Mouse (Mus musculus) brain, embryonic 14.5 days (tissue): ENCODE measurements around the gene Snx21. TPM values are rescaled to one million over a fixed set of nuclear protein-coding genes. Genes with fewer than 3 reads are reported as not detected.
A peak's percentile ranks its signal among the peaks of the same experiment; 100 is the strongest.

Experiments
- DNase-seq: peaks from one replicate; pipeline ENCODE4 v3.0.0-alpha.2; 2011; ENCODE audit warnings: low read depth
- CTCF ChIP-seq: fragments of 200-500 bp; IDR thresholded peaks from 2 replicates; pipeline ENCODE4 v1.5.1; 2012; ENCODE audit warnings: inconsistent platforms, mild to moderate bottlenecking, moderate library complexity, borderline replicate concordance; ENCODE audit not compliant: insufficient read depth, insufficient read length; ENCODE audit errors: extremely low read depth
- POLR2A ChIP-seq: fragments of 200-500 bp; IDR thresholded peaks from 2 replicates; pipeline ENCODE4 v1.6.1; 2012; ENCODE audit warnings: mild to moderate bottlenecking, inconsistent platforms, borderline replicate concordance; ENCODE audit not compliant: poor library complexity, insufficient read depth, insufficient read length, severe bottlenecking; ENCODE audit errors: extremely low read depth
- polyA plus RNA-seq: library from polyadenylated mRNA; depleted of rRNA; stranded (reverse); fragments of >200 nt; gene quantifications from 2 replicates; pipeline ENCODE4 v1.2.3, GENCODE M21; 2012

Snx21 gene
- polyA plus RNA-seq, 1 experiment, result 27.0 TPM

DNA sequence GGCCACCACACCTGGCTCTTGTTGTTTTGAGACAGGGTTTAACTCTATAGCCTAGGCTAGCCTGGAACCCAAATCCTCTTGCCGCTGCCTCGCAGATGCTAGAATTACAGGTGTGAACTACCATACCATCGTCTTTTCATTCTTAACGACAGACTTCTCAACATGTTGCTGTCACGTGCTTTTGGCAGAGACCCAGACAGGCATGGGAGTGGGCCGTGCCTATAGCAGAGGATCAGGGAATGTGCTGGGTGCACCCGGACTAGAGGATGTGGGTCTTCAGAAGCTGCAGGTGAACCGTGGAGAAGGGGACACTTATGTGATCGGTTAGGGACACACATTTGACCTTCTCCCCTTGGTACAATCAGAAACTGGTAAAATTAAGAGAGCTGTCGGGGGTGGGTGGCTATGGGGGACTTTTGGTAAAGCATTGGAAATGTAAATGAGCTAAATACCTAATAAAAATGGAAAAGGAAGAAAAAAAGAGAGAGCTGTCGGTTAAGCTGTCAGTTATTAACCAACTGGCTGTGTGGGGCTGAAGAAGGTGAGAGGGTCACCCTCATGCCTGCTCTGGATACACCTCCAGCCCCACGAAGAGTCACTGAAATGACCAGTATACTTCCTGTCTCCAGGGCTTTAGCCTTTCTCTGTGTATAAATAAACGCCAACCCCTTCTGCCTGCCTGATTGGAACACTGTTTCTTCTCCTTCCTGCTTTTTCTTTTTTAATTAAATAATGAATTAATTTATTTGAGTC is 14.8 kb downstream of the Snx21 start:
- DNase-seq, result no peak
- TF ChIP-seq POLR2A (no peak), CTCF (no peak)

DNA sequence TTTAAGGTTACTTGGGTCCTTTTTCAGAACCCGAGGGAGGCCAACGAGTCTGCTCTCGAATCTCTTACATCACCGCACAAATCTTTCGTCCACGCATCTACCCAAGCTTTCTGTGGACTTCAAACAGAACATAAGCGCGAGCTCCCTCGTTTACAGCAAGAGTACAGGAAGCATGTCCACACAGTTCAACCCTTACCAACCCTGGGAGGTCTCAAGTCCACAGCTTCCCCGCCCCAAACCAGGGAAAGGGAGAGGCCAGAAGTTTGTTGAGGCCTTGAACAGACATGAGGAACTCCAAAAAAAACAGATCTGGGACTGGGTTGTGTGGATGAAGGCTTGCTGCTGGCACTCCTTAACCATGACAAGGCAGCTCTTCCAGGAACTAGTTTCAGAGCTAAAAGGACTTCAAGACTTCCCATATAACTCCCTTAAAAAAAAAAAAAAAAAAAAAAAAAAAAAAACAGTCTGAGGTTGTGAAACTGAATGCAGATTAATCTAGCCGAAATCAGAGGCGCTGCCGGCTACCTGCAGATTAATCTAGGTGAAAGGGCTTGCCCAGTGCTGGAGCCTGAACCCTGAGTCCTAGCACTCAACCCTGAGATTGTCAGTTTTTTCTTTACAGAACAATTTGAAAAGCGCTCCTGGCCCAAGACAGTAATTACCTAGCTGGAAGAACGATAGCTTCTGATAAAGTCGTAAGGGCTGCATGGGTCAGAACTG is 17.7 kb downstream of the Snx21 start:
- TF ChIP-seq CTCF (no peak), POLR2A (no peak)
- DNase-seq, result no peak

DNA sequence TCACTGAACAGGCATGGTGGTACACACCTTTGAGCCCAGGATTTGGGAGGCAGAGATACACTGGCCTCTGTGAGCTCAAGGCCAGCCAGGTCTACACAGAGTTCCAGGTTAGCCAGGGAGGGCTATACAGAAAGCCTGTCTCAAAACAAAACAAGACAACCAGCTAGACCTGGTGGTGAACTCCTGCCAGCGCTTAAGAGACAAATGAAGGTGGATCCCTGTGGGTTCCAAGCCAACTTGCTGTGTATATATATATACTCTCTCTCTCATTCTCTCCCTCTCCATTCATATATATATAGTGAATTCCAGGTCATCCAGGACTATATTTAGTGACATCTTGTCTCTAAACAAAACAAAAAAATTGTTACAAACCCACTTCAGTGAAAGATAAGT is 18.3 kb downstream of the Snx21 start:
- DNase-seq, result no peak
- no peak for TF ChIP-seq CTCF
- TF ChIP-seq POLR2A, result no peak

DNA sequence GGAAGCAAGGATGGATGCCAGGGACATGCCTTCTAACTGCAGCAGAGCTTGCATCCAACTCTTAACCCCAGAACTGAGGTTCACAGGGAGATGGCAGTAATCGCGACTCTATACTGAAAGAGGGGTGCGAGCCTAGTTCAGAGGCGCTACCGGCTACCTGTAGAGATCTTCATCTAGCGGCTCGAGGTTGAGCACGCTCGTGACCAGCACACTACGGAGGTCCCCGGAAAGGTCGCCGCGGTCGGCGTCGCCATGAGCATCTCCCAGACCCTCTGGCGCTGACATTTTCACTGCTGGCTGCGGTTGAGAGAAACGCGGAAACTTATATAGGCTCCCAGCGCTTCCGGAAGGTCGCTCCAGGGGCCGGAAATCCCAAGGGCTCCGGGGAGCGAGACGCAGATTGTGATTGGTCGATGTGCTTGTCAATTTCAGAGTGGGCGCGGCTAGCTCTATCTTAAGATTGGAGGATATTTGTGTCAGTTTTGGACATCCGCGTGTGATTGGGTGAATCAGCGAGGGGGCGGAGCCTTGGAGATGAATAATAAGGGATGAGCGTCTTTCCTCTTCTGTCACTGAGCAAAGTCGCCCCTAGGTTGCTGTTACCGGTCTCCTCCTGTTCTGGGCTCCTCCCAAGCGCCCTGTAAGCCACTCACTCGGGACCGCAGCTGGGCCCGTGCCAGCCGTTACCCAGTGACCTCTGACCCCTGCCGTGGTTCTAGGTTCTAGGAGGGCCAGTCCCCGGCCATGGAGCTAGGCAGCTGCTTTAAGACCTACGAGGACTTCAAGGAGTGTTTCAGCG is 19.1 kb downstream of the Snx21 start, which contains the start of the genes Acot8 and Zswim3:
Gene Acot8 (minus strand): TSS at position 350 of the 799 bp plus-strand sequence.
Gene Zswim3 (plus strand): TSS at position 566 of the 799 bp plus-strand sequence.
- TF ChIP-seq POLR2A, result peak; percentile 58; the same call in 1 of the 2 replicates
- TF ChIP-seq CTCF, result no peak
- peak; percentile 99 for DNase-seq

- DNase-seq, result no peak
- no peak for TF ChIP-seq POLR2A
- TF ChIP-seq CTCF, result no peak
These were observed 19.7 kb downstream of the Snx21 start for GRCm38 (mm10) chr2:164805332-164805718.

DNA sequence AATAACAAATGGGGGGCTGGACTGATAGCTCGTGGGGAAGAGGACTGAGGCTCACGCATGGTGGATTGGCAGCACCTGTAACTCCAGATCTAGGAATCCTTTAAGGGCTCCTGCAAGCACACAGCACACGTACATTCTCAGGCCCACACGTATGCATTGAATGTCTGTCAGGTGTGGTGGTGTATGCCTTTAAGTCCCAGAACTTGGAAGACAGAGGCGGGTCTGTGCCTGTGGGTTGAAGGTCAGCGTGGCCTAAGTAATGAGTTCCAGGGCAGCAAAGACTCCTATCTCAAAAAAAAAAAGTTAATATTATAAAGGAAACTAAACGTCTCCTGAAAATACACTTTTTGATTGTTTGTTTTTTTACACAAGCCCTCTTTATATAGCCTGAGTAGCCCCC is 21.0 kb downstream of the Snx21 start:
- no peak for DNase-seq
- TF ChIP-seq CTCF, result no peak
- TF ChIP-seq POLR2A, result no peak

- no peak for TF ChIP-seq POLR2A
- TF ChIP-seq CTCF, result no peak
- DNase-seq, result no peak
These were observed 27.9 kb downstream of the Snx21 start for GRCm38 (mm10) chr2:164813557-164813956.

- no peak for TF ChIP-seq CTCF
- TF ChIP-seq POLR2A, result no peak
- no peak for DNase-seq
These were observed 29.7 kb downstream of the Snx21 start for GRCm38 (mm10) chr2:164815348-164815747.

DNA sequence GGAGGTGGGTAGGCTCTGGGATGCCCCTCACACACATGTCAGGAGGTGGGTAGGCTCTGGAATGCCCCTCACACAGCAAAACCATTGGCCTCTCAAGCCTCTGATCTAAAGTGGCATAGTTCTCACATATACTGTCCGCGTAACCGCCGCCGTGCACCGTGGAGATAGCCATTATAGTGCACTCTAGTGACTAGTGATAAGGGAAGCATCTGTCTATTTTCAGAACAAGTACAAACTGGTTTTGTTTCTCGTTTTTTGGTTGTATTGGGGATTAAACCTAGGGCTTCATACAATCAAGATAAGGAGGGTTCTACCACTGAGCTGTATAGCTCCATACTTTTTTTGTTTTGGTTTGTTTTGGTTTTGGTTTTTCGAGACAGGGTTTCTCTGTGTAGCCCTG is 30.2 kb downstream of the Snx21 start:
- TF ChIP-seq CTCF (no peak), POLR2A (no peak)
- no peak for DNase-seq

DNA sequence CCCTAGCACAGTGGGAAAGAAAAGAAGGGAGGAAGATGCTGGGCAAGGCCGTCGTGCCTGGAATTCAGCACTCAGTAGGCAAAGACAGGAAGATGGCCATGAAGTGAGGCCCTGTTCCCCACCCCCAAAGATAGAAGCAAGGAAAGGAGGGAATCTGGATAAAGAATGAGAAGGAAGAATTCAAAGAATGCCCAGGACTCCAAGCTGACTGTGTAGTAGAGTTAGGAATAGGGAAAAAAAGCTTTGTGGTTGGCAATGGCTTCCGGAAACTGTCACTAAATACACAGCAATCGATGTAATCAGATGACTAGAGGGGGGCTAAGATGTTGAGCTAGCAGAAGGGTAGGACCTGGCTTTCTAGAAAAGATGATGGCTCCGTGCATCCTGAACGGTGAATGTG is 31.6 kb downstream of the Snx21 start:
- no peak for DNase-seq
- TF ChIP-seq POLR2A (no peak), CTCF (no peak)

DNA sequence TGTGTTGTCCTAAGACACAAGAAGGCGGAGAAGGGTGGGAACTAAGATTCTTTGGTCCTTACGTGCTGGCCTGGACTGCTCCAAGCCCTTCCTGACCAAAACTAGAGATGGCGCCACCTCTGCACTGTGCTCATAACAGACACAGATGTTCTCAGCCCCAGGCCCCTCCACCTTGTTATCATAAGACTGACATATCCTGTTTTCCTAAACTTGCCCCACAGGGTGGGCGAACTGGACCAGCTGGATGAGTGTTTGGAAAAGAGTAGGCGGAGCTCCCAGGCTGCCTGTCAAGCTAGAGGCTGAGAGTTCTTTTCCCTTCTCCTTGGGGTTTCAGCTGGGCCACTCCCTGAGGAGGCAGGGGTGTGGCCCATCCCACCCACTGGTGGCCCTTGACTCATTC is 32.1 kb downstream of the Snx21 start:
- peak; percentile 17 for DNase-seq
- no peak for TF ChIP-seq CTCF
- no peak for TF ChIP-seq POLR2A

DNA sequence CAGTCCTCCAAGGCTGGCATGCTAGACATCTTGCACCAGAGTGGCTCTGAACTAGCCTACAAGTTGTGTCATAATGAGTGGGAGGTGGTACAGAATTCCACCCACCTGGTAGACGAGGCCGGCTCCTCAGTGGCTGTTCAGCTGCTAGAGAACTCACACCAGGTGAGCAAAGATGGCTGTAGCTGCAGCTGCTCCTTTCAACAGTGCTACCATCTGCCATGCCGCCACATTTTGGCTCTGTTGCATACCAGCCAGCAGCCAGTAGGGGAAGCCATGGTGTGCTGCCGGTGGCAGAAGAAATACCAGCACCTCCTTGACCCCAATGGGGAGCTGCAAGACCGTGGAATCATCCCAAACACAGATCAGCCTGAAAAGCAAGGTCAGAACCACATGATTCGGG is 35.4 kb downstream of the Snx21 start:
- DNase-seq, result no peak
- TF ChIP-seq POLR2A (no peak), CTCF (no peak)

- TF ChIP-seq POLR2A (peak; percentile 74; the same call in 1 of the 2 replicates), CTCF (no peak)
- peak; percentile 99 for DNase-seq
These were observed 37.1 kb downstream of the Snx21 start, which contains the start of gene Zswim1 for GRCm38 (mm10) chr2:164822636-164823165. Zswim1 (plus strand) TSS chr2:164822686.

DNA sequence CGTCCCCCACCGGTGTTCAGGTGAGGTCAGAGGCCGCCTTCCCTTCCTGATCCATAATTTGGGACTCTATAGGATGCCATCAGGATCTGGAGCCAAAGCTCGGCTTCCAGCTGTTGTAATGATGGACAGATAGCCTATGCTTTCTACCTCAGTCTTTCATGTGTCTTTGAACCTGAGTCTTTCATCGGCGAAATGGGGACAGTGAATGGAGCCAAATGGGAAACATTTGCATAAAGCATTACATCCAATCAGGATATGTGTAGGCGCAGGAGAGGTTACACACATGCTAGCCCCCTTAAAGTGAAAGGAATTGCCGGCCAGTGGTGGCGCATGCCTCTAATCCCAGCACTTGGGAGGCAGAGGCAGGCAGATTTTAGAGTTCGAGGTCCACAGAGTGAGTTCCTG is 37.6 kb downstream of the Snx21 start:
- no peak for TF ChIP-seq CTCF
- no peak for TF ChIP-seq POLR2A

More for the DNA sequence above, 37.6 kb downstream of the Snx21 start:
- DNase-seq, result peak; percentile 79
